Mouse (Mus musculus) forebrain, embryonic 13.5 days (tissue): ENCODE results near the gene Fam168b. TPM values are rescaled to one million over a fixed set of nuclear protein-coding genes. Genes with fewer than 3 reads are reported as not detected.
A peak's percentile ranks its signal among the peaks of the same experiment; 100 is the strongest.

Experiments used
- ATAC-seq: fragments of 200-750 bp; cut with Nextera tagmentation; 2 replicates; pipeline ENCODE4 v1.8.0; 2017
- H3K27ac ChIP-seq: fragments of 300-500 bp; sonication (generic); 2 replicates; pipeline ENCODE4 v1.5.1; 2015; ENCODE audit warnings: inconsistent platforms, mild to moderate bottlenecking, moderate library complexity
- H3K27me3 ChIP-seq: fragments of 300-500 bp; sonication (generic); 2 replicates; pipeline ENCODE4 v1.6.1; 2015; ENCODE audit warnings: mild to moderate bottlenecking, inconsistent platforms
- H3K36me3 ChIP-seq: fragments of 300-500 bp; sonication (generic); 2 replicates; pipeline ENCODE4 v1.6.1; 2015; ENCODE audit warnings: mild to moderate bottlenecking, inconsistent platforms; ENCODE audit not compliant: poor library complexity, severe bottlenecking
- H3K4me1 ChIP-seq: fragments of 300-500 bp; sonication (generic); 2 replicates; pipeline ENCODE4 v1.6.1; 2015; ENCODE audit warnings: inconsistent platforms
- H3K4me2 ChIP-seq: fragments of 300-500 bp; sonication (generic); 2 replicates; pipeline ENCODE4 v1.6.1; 2015; ENCODE audit warnings: inconsistent platforms, mild to moderate bottlenecking, moderate library complexity
- H3K4me3 ChIP-seq: fragments of 300-500 bp; sonication (generic); 2 replicates; pipeline ENCODE4 v1.5.1; 2015; ENCODE audit warnings: mild to moderate bottlenecking, inconsistent platforms
- H3K9ac ChIP-seq: fragments of 300-500 bp; sonication (generic); 2 replicates; pipeline ENCODE4 v1.6.1; 2015; ENCODE audit warnings: mild to moderate bottlenecking, inconsistent platforms
- H3K9me3 ChIP-seq: fragments of 300-500 bp; sonication (generic); replicated peaks from 2 replicates; pipeline ENCODE4 v1.6.1; 2016; ENCODE audit warnings: inconsistent platforms
- WGBS: fragments of 180-500 bp; shearing (Covaris S2); methylation state at CpG from one replicate; pipeline ENCODE4 v1.1.7; 2015; 5-methylcytosine and 5-hydroxymethylcytosine counted together
- polyA plus RNA-seq: library from polyadenylated mRNA; unstranded; fragments of >200 nt; fragmentation: Nextera tagmentation; extraction: Ambion mirVana; gene quantifications from 2 replicates; pipeline ENCODE4 v1.2.1, GENCODE M21; 2015

Fam168b gene
- polyA plus RNA-seq, 1 experiment from 2014 or later, result 126 TPM

DNA sequence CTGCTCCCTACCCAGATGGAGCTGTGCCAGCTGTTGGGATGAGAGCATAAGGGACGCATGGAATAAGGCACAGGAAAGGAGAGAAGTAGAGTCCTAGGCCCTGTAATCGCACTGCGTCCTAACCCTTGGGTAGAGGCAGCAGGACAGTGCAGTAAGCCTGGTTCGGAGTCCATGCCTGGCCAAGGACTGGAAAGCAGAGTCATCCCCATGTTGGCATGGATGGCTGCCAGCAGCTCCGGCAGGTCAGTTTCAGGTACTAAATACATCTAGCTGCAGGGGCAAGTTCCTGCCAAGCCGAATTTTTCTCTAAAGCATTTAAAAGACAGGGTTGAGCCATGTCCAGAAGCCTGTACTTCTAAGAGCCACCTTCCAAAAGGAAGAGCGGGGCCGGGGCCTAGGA lies 34.4 kb downstream of the Fam168b start:
- peaks cover 65% of the 10 kb centered on the region for H3K36me3 ChIP-seq
- H3K27me3 ChIP-seq, result no peaks in the 10 kb centered on the region; the same call in 1 of the 2 replicates
- 92% methylated on average over 8 of the region's 8 CpGs for WGBS

GRCm38 (mm10) chr1:34805931-34806520 lies 36.8 kb downstream of the Fam168b start:
- Histone ChIP-seq H3K9ac (no peak overlapping the region), H3K27me3 (no peaks in the 10 kb centered on the region; the same call in 1 of the 2 replicates), H3K4me3 (no peak overlapping the region), H3K4me1 (peaks cover 31% of the 10 kb centered on the region), H3K27ac (no peak overlapping the region), H3K36me3 (peaks cover 43% of the 10 kb centered on the region), H3K9me3 (no peaks in the 10 kb centered on the region), H3K4me2 (no peak overlapping the region)
- 30% methylated on average over 35 of the region's 35 CpGs for WGBS
- ATAC-seq, result no peak

More for the DNA sequence above, 34.4 kb downstream of the Fam168b start:
- Histone ChIP-seq H3K4me2 (no peak overlapping the region), H3K9ac (no peak overlapping the region), H3K27ac (no peak overlapping the region), H3K9me3 (no peaks in the 10 kb centered on the region), H3K4me1 (peaks cover 12% of the 10 kb centered on the region; the same call in 1 of the 2 replicates), H3K4me3 (no peak overlapping the region)
- ATAC-seq, result no peak

- Histone ChIP-seq H3K4me1 (peaks cover 32% of the 10 kb centered on the region), H3K9ac (no peak overlapping the region), H3K4me2 (no peak overlapping the region), H3K9me3 (no peaks in the 10 kb centered on the region), H3K27ac (no peak overlapping the region), H3K4me3 (no peak overlapping the region), H3K27me3 (no peaks in the 10 kb centered on the region; the same call in 1 of the 2 replicates), H3K36me3 (peaks cover 32% of the 10 kb centered on the region)
- WGBS, result 87% methylated on average over 7 of the region's 7 CpGs
- ATAC-seq, result no peak
These were observed 38.0 kb downstream of the Fam168b start for GRCm38 (mm10) chr1:34804863-34805262.

GRCm38 (mm10) chr1:34802290-34802642 lies 40.6 kb downstream of the Fam168b start:
- Histone ChIP-seq H3K4me1 (peaks cover 32% of the 10 kb centered on the region), H3K9me3 (no peaks in the 10 kb centered on the region), H3K27me3 (no peaks in the 10 kb centered on the region; the same call in 1 of the 2 replicates), H3K4me2 (peak overlapping the region; percentile 85), H3K27ac (peak overlapping the region; percentile 87), H3K36me3 (peaks cover 9% of the 10 kb centered on the region; the same call in 1 of the 2 replicates), H3K9ac (peak overlapping the region; percentile 84), H3K4me3 (peak overlapping the region; percentile 69)
- WGBS, result 37% methylated on average over 7 of the region's 7 CpGs
- peak; percentile 34 for ATAC-seq

GRCm38 (mm10) chr1:34801616-34802289 lies 41.1 kb downstream of the Fam168b start:
- Histone ChIP-seq H3K4me1 (peaks cover 32% of the 10 kb centered on the region), H3K4me2 (peak overlapping the region; percentile 85), H3K4me3 (peak overlapping the region; percentile 69), H3K27me3 (no peaks in the 10 kb centered on the region; the same call in 1 of the 2 replicates), H3K9me3 (no peaks in the 10 kb centered on the region), H3K36me3 (peaks cover 6% of the 10 kb centered on the region; the same call in 1 of the 2 replicates), H3K9ac (peak overlapping the region; percentile 84), H3K27ac (peak overlapping the region; percentile 87)
- WGBS, result under 1% methylated on average over 40 of the region's 47 CpGs
- peak; percentile 91 for ATAC-seq

DNA sequence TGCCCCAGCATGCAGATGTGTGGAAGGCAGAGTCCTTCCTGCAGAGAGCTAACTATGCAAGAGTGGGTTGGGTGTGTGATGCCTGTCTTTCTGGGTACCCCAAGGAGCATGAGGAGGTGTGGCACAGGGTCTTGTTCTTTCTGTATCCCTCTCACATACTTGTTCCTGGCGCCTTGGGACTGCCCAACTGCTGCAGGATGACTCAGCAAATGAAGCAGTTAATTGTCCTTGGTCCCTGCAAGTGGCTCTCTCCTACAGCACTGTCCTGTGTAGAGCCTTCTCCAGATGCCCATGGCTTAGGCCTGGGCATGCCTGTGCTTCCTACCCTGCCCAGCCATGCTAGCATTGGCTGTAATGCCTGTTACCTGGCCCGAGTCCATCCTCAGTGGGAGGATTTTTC lies 43.7 kb downstream of the Fam168b start:
- H3K4me1 ChIP-seq, result peaks cover 26% of the 10 kb centered on the region
- no peaks in the 10 kb centered on the region; the same call in 1 of the 2 replicates for H3K27me3 ChIP-seq
- H3K27ac ChIP-seq, result no peak overlapping the region
- no peak for ATAC-seq
- H3K4me2 ChIP-seq, result no peak overlapping the region
- H3K4me3 ChIP-seq, result no peak overlapping the region
- no peak overlapping the region for H3K9ac ChIP-seq
- WGBS, result 75% methylated on average over 2 of the region's 2 CpGs
- no peaks in the 10 kb centered on the region for H3K9me3 ChIP-seq
- 0 out of 2 replicates have a peak, but pooled peaks cover 3% of the 10 kb centered on the region for H3K36me3 ChIP-seq

- 75% methylated on average over 19 of the region's 19 CpGs for WGBS
- Histone ChIP-seq H3K36me3 (0 out of 2 replicates have a peak, but pooled peaks cover 3% of the 10 kb centered on the region), H3K4me1 (peaks cover 9% of the 10 kb centered on the region), H3K9me3 (no peaks in the 10 kb centered on the region), H3K27ac (peak overlapping the region; percentile 12; the same call in 1 of the 2 replicates), H3K4me3 (no peak overlapping the region), H3K9ac (no peak overlapping the region), H3K4me2 (no peak overlapping the region), H3K27me3 (no peaks in the 10 kb centered on the region)
- peak; percentile 71 for ATAC-seq
These were observed 49.3 kb downstream of the Fam168b start for GRCm38 (mm10) chr1:34793304-34794300.

- WGBS, result 63% methylated on average over 6 of the region's 6 CpGs
- ATAC-seq, result no peak
- H3K36me3 ChIP-seq, result 0 out of 2 replicates have a peak, but pooled peaks cover 3% of the 10 kb centered on the region
These were observed 59.2 kb downstream of the Fam168b start for GRCm38 (mm10) chr1:34783538-34784161.

GRCm38 (mm10) chr1:34775870-34776269 lies 67.0 kb downstream of the Fam168b start:
- peak; percentile 38; the same call in 1 of the 2 replicates for ATAC-seq
- Histone ChIP-seq H3K4me2 (no peak overlapping the region), H3K4me1 (no peaks in the 10 kb centered on the region), H3K4me3 (no peak overlapping the region), H3K27ac (no peak overlapping the region), H3K9me3 (no peaks in the 10 kb centered on the region; the same call in 1 of the 2 replicates), H3K27me3 (no peaks in the 10 kb centered on the region), H3K9ac (no peak overlapping the region), H3K36me3 (no peaks in the 10 kb centered on the region)
- 76% methylated on average over 3 of the region's 3 CpGs for WGBS

More at GRCm38 (mm10) chr1:34783538-34784161, 59.2 kb downstream of the Fam168b start:
- Histone ChIP-seq H3K27me3 (no peaks in the 10 kb centered on the region), H3K4me2 (no peak overlapping the region), H3K4me1 (no peaks in the 10 kb centered on the region), H3K27ac (no peak overlapping the region), H3K9me3 (no peaks in the 10 kb centered on the region), H3K4me3 (no peak overlapping the region), H3K9ac (no peak overlapping the region)

DNA sequence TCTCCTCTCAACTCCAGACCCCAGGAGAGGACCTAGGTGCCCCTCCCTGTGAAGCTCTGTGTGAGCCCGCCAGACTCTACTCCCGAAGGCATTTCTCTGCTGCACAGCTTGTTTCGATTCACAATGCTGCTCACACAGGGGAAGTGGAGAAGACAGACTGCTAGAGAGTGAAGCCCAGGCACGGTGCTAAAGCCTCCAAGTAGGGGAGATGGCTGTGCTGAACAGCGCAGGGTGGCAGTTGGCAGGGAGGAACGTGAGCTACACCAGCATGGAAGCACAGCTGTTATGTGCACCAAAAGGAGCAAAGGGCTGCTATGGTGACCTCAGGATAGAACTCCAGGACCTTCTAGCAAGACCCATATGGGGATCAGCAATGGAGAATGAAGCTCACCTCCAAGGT lies 74.0 kb downstream of the Fam168b start:
- Histone ChIP-seq H3K4me3 (no peak overlapping the region), H3K4me1 (no peaks in the 10 kb centered on the region), H3K36me3 (no peaks in the 10 kb centered on the region), H3K9ac (no peak overlapping the region), H3K27me3 (no peaks in the 10 kb centered on the region), H3K4me2 (no peak overlapping the region), H3K27ac (no peak overlapping the region), H3K9me3 (no peaks in the 10 kb centered on the region)
- ATAC-seq, result 0 out of 2 replicates have a peak, but pooled peaks have one; percentile 16
- 69% methylated on average over 6 of the region's 6 CpGs for WGBS

DNA sequence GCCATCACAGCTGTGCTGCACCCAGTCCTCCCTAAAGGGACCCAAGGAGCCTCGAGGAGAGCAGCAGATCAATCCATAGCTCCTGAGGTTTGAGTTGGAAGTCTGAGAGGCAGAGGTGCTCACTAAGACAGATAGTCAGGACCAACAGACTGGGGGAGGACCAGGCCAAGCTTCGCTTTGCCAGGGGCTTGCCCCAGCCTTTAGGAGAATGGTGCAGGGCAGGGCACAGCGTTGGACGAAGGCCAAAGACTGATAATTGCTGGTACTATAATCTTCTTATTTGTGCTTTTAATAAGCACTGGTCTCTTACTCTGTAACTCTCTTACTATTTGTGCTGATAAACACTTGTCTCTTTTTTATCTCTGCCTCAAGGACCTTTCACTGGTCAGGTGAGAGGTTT lies 75.0 kb downstream of the Fam168b start:
- Histone ChIP-seq H3K4me3 (no peak overlapping the region), H3K9me3 (no peaks in the 10 kb centered on the region), H3K9ac (no peak overlapping the region), H3K4me2 (no peak overlapping the region), H3K36me3 (no peaks in the 10 kb centered on the region), H3K27ac (no peak overlapping the region), H3K27me3 (no peaks in the 10 kb centered on the region), H3K4me1 (no peaks in the 10 kb centered on the region)
- WGBS, result 73% methylated on average over 4 of the region's 4 CpGs
- ATAC-seq, result no peak
